Mouse (Mus musculus) small intestine, adult 2 months (tissue): ENCODE results near the gene Schip1.

Experiments used
- CTCF ChIP-seq: fragments of 200-500 bp; IDR thresholded peaks from 2 replicates; pipeline ENCODE4 v1.5.1; 2012; ENCODE audit warnings: low read depth, mild to moderate bottlenecking, control low read depth, inconsistent platforms, low read length, moderate library complexity, mixed read lengths; ENCODE audit not compliant: insufficient replicate concordance, insufficient read length; ENCODE audit errors: extremely low read depth
- POLR2A ChIP-seq: fragments of 200-500 bp; IDR thresholded peaks from 2 replicates; pipeline ENCODE4 v1.6.1; 2012; ENCODE audit warnings: low read depth, mild to moderate bottlenecking, control low read depth, inconsistent platforms, low read length, moderate library complexity

GRCm38 (mm10) chr3:68517236-68517635 lies 452.6 kb downstream of the Schip1 start:
- TF ChIP-seq POLR2A (no peak), CTCF (no peak)
